Mouse (Mus musculus): Measurements from ENCODE around the gene Ddah1. TPM values are rescaled to one million over a fixed set of nuclear protein-coding genes. Genes with fewer than 3 reads are reported as not detected.

Gene Ddah1
- polyA plus RNA-seq, 1 experiment from 2014 or later = 34.7 TPM

DNA sequence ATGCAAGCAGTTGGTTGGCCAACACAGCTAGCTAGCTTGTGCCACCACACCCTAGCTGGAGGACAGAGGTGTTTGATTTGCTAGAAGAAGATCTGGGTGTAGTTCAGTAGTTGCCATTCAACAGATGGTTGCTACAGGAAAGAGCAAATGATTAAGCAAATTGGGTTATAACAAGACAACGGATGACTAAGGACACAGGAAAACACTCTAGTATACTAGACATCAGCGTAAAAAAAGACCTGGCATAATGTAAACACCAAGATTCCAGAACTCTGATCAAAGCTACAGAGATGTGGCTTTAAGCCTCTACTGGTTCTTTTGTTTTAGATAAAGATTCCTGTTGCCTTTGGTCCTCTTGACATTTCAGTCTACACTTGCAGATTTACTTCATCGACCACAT is 164.5 kb downstream of the Ddah1 start:
- H3K9ac ChIP-seq (ENCODE audit: low read depth, low read length) = no peak overlapping the region
- DNase-seq (ENCODE audit: low spot score) = no peak
- H3K36me3 ChIP-seq (ENCODE audit: control insufficient read depth, insufficient read depth, low read length) = no peaks in the 10 kb centered on the region
- no peak overlapping the region for H3K4me3 ChIP-seq (ENCODE audit: low read depth, low read length)
- no peak for ATAC-seq (ENCODE audit: low FRiP score)
- no peaks in the 10 kb centered on the region for H3K9me3 ChIP-seq (ENCODE audit: control insufficient read depth, low read length)
- 0 out of 2 replicates have a peak, but pooled peaks cover 2% of the 10 kb centered on the region for H3K4me1 ChIP-seq (replicated peaks; ENCODE audit: control insufficient read depth, insufficient read depth, low read length)
- no peak overlapping the region for H3K27ac ChIP-seq (ENCODE audit: low read depth, low read length)
- 71% methylated on average over 3 of the region's 3 CpGs for WGBS
- H3K4me2 ChIP-seq (replicated peaks; ENCODE audit: low read depth, low read length) = no peak overlapping the region
- no peaks in the 10 kb centered on the region for H3K27me3 ChIP-seq (ENCODE audit: control insufficient read depth, insufficient read depth, low read length)

DNA sequence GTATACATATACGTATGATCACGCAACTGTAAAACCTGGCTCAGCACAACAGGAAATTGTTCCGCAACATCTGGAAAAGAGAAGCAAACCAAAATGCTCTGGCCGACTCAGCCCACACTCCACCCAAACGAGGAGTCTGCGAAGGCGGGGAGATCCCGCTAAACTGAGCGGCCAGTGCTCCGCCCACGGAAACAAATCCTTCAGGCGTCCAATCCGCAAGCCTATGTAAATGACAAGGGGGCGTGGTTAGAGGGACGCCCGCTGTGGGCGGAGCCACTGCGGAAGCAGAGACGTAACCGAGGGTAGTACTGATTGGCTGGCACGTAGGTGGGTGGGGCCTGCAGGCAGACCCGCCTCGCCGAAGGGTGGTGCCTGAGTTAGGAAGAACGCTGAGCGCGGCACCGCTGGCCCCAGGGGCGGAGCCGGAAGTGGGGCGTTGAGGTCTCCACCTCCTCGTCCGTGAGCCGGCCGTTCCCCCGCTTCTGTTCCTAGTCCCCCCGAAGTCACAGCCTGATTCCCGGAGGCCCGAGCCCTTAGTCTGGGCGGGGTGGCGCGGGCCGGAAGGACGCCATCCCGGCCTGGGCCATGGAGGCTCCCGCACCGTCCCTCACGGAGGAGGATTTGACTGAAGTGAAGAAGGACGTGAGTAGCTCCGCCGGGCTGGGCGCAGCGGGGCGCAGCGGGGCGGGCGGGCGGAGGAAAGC is 165.6 kb downstream of the Ddah1 start:
- peak; percentile 100 for DNase-seq (ENCODE audit: low spot score)
- Histone ChIP-seq H3K4me3 (ENCODE audit: low read depth, low read length) (peak overlapping the region; percentile 73), H3K4me1 (replicated peaks; ENCODE audit: control insufficient read depth, insufficient read depth, low read length) (0 out of 2 replicates have a peak, but pooled peaks cover 2% of the 10 kb centered on the region), H3K9me3 (ENCODE audit: control insufficient read depth, low read length) (no peaks in the 10 kb centered on the region), H3K4me2 (replicated peaks; ENCODE audit: low read depth, low read length) (peak overlapping the region; percentile 70), H3K27ac (ENCODE audit: low read depth, low read length) (peak overlapping the region; percentile 81), H3K27me3 (ENCODE audit: control insufficient read depth, insufficient read depth, low read length) (no peaks in the 10 kb centered on the region), H3K9ac (ENCODE audit: low read depth, low read length) (peak overlapping the region; percentile 79), H3K36me3 (ENCODE audit: control insufficient read depth, insufficient read depth, low read length) (no peaks in the 10 kb centered on the region)
- ATAC-seq (ENCODE audit: low FRiP score) = peak; percentile 100
- WGBS = under 1% methylated on average over 58 of the region's 58 CpGs

DNA sequence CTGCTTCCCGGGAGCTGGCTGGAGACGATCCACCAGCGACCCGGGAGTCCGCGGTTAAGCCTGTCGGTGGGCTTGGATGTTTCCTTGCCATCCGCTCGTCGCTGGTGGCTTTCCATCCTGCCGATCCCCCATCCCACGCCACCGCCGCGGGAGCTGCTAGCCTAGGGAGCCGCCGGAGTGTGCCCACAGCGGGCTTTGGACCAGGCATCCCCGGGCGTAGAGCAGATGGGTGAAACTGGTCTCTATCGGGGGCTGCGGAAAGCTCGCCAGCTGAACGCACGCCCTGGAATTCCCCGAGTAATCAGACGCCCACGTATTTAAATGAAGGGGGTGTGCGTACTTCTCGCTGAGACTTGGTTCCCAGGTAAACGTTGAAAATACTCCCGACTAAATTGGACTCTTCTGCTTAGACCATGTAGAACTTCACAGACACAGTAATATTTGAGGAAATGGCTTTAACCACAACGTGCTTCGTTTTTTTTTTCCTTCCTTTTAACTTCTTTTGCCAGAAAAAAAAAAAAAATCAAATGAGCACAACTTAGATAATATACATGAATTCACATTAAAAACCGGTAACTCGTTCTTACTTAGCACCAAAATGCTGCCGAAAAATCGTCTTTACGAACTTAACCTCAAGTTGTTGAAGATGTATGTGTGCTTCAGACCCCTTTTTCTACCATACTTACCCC is 166.3 kb downstream of the Ddah1 start:
- H3K27ac ChIP-seq (ENCODE audit: low read depth, low read length) = peak overlapping the region; percentile 81
- peak overlapping the region; percentile 70 for H3K4me2 ChIP-seq (replicated peaks; ENCODE audit: low read depth, low read length)
- 6% methylated on average over 39 of the region's 39 CpGs for WGBS
- H3K4me3 ChIP-seq (ENCODE audit: low read depth, low read length) = peak overlapping the region; percentile 73
- no peak for ATAC-seq (ENCODE audit: low FRiP score)
- no peaks in the 10 kb centered on the region for H3K36me3 ChIP-seq (ENCODE audit: control insufficient read depth, insufficient read depth, low read length)
- peak overlapping the region; percentile 79 for H3K9ac ChIP-seq (ENCODE audit: low read depth, low read length)
- no peaks in the 10 kb centered on the region for H3K27me3 ChIP-seq (ENCODE audit: control insufficient read depth, insufficient read depth, low read length)
- no peak for DNase-seq (ENCODE audit: low spot score)
- no peaks in the 10 kb centered on the region for H3K9me3 ChIP-seq (ENCODE audit: control insufficient read depth, low read length)
- 0 out of 2 replicates have a peak, but pooled peaks cover 2% of the 10 kb centered on the region for H3K4me1 ChIP-seq (replicated peaks; ENCODE audit: control insufficient read depth, insufficient read depth, low read length)

DNA sequence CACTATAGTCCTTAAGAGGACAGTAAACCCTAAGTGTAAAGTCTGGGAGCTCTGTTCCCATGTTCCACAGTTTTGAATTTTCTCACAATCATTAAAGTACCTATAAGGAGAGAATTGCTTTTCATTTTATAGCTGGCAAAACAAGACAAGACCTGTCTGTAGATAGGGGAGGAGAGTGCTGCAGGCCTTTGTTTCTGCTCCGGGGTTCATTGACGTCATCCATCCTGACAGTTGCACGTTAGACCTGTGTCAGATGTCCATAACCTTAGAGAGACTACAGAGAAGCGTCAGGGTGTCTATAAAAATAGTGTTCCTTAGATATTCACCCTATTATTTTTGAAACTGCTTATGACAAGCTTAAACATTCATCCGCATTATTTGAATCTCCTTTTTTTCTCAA is 167.0 kb downstream of the Ddah1 start:
- no peak overlapping the region for H3K9ac ChIP-seq (ENCODE audit: low read depth, low read length)
- H3K27me3 ChIP-seq (ENCODE audit: control insufficient read depth, insufficient read depth, low read length) = no peaks in the 10 kb centered on the region
- 78% methylated on average over 5 of the region's 5 CpGs for WGBS
- H3K4me2 ChIP-seq (replicated peaks; ENCODE audit: low read depth, low read length) = peak overlapping the region; percentile 70
- H3K27ac ChIP-seq (ENCODE audit: low read depth, low read length) = no peak overlapping the region
- no peaks in the 10 kb centered on the region for H3K36me3 ChIP-seq (ENCODE audit: control insufficient read depth, insufficient read depth, low read length)
- 0 out of 2 replicates have a peak, but pooled peaks cover 2% of the 10 kb centered on the region for H3K4me1 ChIP-seq (replicated peaks; ENCODE audit: control insufficient read depth, insufficient read depth, low read length)
- ATAC-seq (ENCODE audit: low FRiP score) (no peak), DNase-seq (ENCODE audit: low spot score) (no peak)
- H3K4me3 ChIP-seq (ENCODE audit: low read depth, low read length) = peak overlapping the region; percentile 73
- no peaks in the 10 kb centered on the region for H3K9me3 ChIP-seq (ENCODE audit: control insufficient read depth, low read length)

DNA sequence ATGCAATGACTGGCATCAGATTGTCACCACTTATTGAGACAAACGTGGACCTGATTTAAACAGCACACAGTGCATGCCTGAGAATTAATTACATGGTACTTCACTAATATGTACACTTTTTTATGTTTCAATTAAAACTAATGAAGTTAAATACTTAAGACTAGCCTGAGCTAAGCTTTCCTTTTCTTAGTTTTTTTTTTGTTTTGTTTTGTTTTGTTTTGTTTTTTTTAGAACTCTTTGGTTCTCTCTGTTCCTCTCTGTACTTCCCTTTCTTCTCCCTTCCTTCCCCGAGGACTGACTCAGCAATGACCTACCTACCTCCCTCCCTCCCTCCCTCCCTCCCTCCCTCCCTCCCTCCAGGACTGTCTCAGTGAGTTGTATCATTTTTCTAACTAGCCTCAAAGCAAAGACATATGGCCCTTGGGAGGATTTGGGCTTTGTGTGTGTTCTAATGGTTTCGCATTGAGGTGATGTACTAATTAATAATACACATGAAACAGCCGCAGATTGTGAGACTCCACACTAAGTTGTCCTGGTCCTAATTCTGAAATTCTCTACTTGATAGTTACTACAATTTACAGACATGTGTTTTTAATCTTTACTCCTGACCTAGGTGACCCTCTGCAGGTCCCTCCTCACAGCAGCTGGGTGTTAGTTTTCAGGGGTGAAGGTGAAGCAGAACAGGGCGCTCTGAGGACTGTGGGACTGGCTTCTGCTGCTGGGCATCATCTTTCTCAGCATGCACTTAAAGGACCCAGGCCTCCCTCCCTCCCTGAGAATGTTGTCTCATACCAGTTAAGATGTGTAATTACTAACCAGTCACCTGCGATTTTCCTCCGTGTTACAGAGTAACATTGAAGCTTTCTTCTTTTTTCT is 171.3 kb downstream of the Ddah1 start:
- H3K9me3 ChIP-seq (ENCODE audit: control insufficient read depth, low read length) = no peaks in the 10 kb centered on the region
- H3K36me3 ChIP-seq (ENCODE audit: control insufficient read depth, insufficient read depth, low read length) = 0 out of 2 replicates have a peak, but pooled peaks cover 3% of the 10 kb centered on the region
- H3K4me3 ChIP-seq (ENCODE audit: low read depth, low read length) = no peak overlapping the region
- no peak overlapping the region for H3K27ac ChIP-seq (ENCODE audit: low read depth, low read length)
- no peak overlapping the region for H3K9ac ChIP-seq (ENCODE audit: low read depth, low read length)
- WGBS = 68% methylated on average over 7 of the region's 7 CpGs
- H3K27me3 ChIP-seq (ENCODE audit: control insufficient read depth, insufficient read depth, low read length) = no peaks in the 10 kb centered on the region
- no peak overlapping the region for H3K4me2 ChIP-seq (replicated peaks; ENCODE audit: low read depth, low read length)
- 0 out of 2 replicates have a peak, but pooled peaks cover 2% of the 10 kb centered on the region for H3K4me1 ChIP-seq (replicated peaks; ENCODE audit: control insufficient read depth, insufficient read depth, low read length)
- ATAC-seq (ENCODE audit: low FRiP score) = no peak
- DNase-seq (ENCODE audit: low spot score) = no peak

DNA sequence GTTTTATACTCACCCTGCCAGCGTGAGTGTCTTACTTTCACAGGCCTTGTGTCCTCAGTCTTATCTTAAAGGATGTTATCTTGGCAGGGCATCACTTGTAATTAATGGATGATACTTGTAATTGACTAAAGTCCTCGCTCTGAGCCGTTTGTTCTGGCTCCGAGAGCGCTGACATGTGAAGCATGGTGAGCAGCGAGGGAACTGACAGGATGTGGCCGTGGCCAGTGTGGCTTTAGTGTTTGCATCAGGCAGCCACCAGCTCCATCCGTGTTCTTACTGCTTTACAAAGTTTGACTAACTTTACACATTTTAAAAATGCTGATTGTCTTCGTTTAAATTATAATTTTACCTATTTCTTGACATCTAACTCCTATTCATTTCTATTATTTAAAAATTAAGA is 175.4 kb downstream of the Ddah1 start:
- Histone ChIP-seq H3K9ac (ENCODE audit: low read depth, low read length) (no peak overlapping the region), H3K36me3 (ENCODE audit: control insufficient read depth, insufficient read depth, low read length) (0 out of 2 replicates have a peak, but pooled peaks cover 3% of the 10 kb centered on the region)
- WGBS = 88% methylated on average over 9 of the region's 9 CpGs

DNA sequence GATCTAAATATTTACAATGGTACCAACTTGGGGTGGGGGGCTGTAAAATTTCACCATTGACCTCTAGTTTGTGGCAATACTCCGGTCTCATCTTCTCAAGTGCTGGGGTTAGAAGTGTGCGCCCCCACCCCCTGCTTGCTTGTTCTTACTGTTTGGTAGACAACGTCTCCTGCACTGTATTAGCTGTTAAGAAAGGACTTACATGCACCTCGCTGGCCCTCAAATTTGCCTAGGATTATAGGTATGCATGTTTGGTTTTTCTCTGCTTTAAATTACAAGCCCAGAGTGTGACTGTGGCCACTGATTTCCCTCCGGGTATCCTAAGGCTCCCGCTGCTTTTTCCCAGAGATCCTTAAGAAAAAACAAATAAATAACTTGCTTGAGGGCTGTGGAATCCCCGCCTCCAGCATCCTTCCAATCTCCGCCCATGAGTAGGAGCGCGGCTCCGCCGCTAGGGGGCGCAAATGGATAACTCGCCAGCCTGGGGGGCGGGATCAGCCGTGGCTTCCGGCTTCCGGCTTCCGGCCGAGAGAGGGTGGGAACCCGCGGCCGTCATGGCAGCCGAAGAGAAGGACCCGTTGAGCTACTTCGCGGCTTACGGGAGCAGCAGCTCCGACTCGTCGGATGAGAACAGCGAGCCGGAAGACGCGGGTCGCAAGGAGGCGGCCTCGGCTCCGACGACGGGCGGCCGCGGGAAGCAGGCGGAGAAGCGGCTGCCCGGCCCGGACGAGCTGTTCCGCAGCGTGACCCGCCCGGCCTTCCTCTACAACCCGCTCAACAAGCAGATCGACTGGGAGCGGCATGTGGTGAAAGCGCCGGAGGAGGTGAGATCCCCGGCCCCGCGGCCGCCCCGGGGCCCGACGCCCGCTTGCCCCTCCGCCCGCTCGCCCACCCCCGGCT is 179.3 kb downstream of the Ddah1 start, which contains the start of gene 2410004B18Rik:
Gene 2410004B18Rik, plus strand, starts transcription at position 510 of the 900 bp plus-strand sequence.
- peak; percentile 98 for DNase-seq (ENCODE audit: low spot score)
- ATAC-seq (ENCODE audit: low FRiP score) = peak; percentile 95
- 2% methylated on average over 53 of the region's 70 CpGs for WGBS

More for the DNA sequence above, 175.4 kb downstream of the Ddah1 start:
- H3K4me3 ChIP-seq (ENCODE audit: low read depth, low read length) = no peak overlapping the region
- no peak overlapping the region for H3K4me2 ChIP-seq (replicated peaks; ENCODE audit: low read depth, low read length)
- ATAC-seq (ENCODE audit: low FRiP score) (no peak), DNase-seq (ENCODE audit: low spot score) (no peak)
- H3K27ac ChIP-seq (ENCODE audit: low read depth, low read length) = no peak overlapping the region
- no peaks in the 10 kb centered on the region for H3K27me3 ChIP-seq (ENCODE audit: control insufficient read depth, insufficient read depth, low read length)
- no peaks in the 10 kb centered on the region for H3K9me3 ChIP-seq (ENCODE audit: control insufficient read depth, low read length)
- 0 out of 2 replicates have a peak, but pooled peaks cover under 1% of the 10 kb centered on the region for H3K4me1 ChIP-seq (replicated peaks; ENCODE audit: control insufficient read depth, insufficient read depth, low read length)

More for the DNA sequence above, 179.3 kb downstream of the Ddah1 start, which contains the start of gene 2410004B18Rik:
- H3K36me3 ChIP-seq (ENCODE audit: control insufficient read depth, insufficient read depth, low read length) = peaks cover under 1% of the 10 kb centered on the region; the same call in 1 of the 2 replicates
- no peaks in the 10 kb centered on the region for H3K9me3 ChIP-seq (ENCODE audit: control insufficient read depth, low read length)
- 0 out of 2 replicates have a peak within 1 kb of the TSS, but pooled peaks have one; percentile 54 for H3K27ac ChIP-seq (ENCODE audit: low read depth, low read length)
- peaks cover 6% of the 10 kb centered on the region for H3K4me1 ChIP-seq (replicated peaks; ENCODE audit: control insufficient read depth, insufficient read depth, low read length)
- peak within 1 kb of the TSS; percentile 92 for H3K4me3 ChIP-seq (ENCODE audit: low read depth, low read length)
- H3K9ac ChIP-seq (ENCODE audit: low read depth, low read length) = peak within 1 kb of the TSS; percentile 87
- peak within 1 kb of the TSS; percentile 63 for H3K4me2 ChIP-seq (replicated peaks; ENCODE audit: low read depth, low read length)
- no peaks in the 10 kb centered on the region for H3K27me3 ChIP-seq (ENCODE audit: control insufficient read depth, insufficient read depth, low read length)

Data from hindbrain, embryonic 11.5 days (tissue).